Mouse (Mus musculus): ENCODE data around the gene Atrnl1.
"Not testable (repeated sequence)": the region's sequence is repeated elsewhere in the genome, so short reads cannot be mapped to it uniquely, and the experiment has no call there.

GRCm38 (mm10) chr19:57994174-57994833 lies 383.5 kb downstream of the Atrnl1 start:
- TF ChIP-seq FLI1 (IDR thresholded peaks at IDR 0.05; ENCODE audit: low read length): peak; percentile 81; the same call in 1 of the 2 replicates
- TF ChIP-seq GATA1 (IDR thresholded peaks at IDR 0.05; ENCODE audit: borderline replicate concordance, low read length): not testable (repeated sequence)

Measured in megakaryocyte, embryonic 14.5 days (primary cell).